Mouse (Mus musculus) megakaryocyte, embryonic 14.5 days (primary cell): ENCODE data around the gene Ttll3. TPM values are rescaled to one million over a fixed set of nuclear protein-coding genes. Genes with fewer than 3 reads are reported as not detected.

Source experiments
- H3K27me3 ChIP-seq: replicated peaks from 2 replicates; pipeline ENCODE3; 2012; ENCODE audit warnings: inconsistent platforms
- H3K36me3 ChIP-seq: replicated peaks from 2 replicates; pipeline ENCODE3; 2012; ENCODE audit warnings: low read length, inconsistent platforms, mixed read lengths
- H3K4me1 ChIP-seq: 2 replicates; pipeline ENCODE4 v1.6.1; 2012; ENCODE audit warnings: inconsistent platforms
- H3K4me3 ChIP-seq: replicated peaks from 2 replicates; pipeline ENCODE3; 2012; ENCODE audit warnings: moderate library complexity, mild to moderate bottlenecking, inconsistent platforms
- H3K9me3 ChIP-seq: 2 replicates; pipeline ENCODE4 v1.6.1; 2012; ENCODE audit warnings: inconsistent platforms
- FLI1 ChIP-seq: IDR thresholded peaks from 2 replicates; pipeline ENCODE4 v1.6.1; 2012; ENCODE audit warnings: low read length, inconsistent platforms, mixed read lengths
- GATA1 ChIP-seq: IDR thresholded peaks from 3 replicates; pipeline ENCODE4 v1.6.1; 2012; ENCODE audit warnings: mixed read lengths, low read length, inconsistent platforms, borderline replicate concordance
- polyA plus RNA-seq: library from polyadenylated mRNA; stranded (reverse); fragments of >175 nt; gene quantifications from 2 replicates; pipeline ENCODE4 v1.2.3, GENCODE M21; 2012; ENCODE audit warnings: low replicate concordance; ENCODE audit not compliant: insufficient read depth

The Ttll3 gene
- polyA plus RNA-seq = 28.0 and 63.9 TPM in 2 replicates

GRCm38 (mm10) chr6:113388960-113389359 lies at the start of gene Ttll3:
Gene Ttll3, plus strand, starts transcription at chr6:113389260.
- H3K27me3 ChIP-seq = no peaks in the 10 kb centered on the region
- H3K36me3 ChIP-seq = peaks cover 99% of the 10 kb centered on the region
- peaks cover 43% of the 10 kb centered on the region for H3K4me1 ChIP-seq
- no peak for TF ChIP-seq FLI1
- no peak for TF ChIP-seq GATA1
- H3K4me3 ChIP-seq = no peak within 1 kb of the TSS
- H3K9me3 ChIP-seq = no peaks in the 10 kb centered on the region

DNA sequence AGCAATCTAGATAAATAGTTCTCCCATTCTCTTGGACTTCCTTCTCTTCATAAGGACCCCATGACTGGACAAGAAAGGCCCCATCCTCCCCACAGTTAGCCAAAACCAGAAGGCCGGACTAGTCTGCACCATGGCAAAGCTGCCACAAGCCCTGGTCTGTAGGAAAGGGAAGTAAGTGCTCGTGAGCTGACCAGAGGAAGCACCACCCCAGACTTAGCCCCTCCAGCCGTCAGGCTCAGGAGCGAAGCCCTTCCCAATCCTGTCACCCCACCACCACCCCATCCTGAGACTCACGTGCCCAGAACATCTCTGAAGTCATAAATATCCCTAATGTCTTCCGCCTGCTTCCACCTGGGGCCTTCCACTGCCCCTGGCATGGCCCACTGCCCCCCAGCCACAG lies 47.5 kb upstream of the Ttll3 start:
- H3K4me1 ChIP-seq = peaks cover 71% of the 10 kb centered on the region
- no peaks in the 10 kb centered on the region for H3K9me3 ChIP-seq
- H3K27me3 ChIP-seq = peaks cover 28% of the 10 kb centered on the region
- H3K36me3 ChIP-seq = peaks cover 43% of the 10 kb centered on the region
- TF ChIP-seq GATA1 (no peak), FLI1 (no peak)
- peak overlapping the region; percentile 51 for H3K4me3 ChIP-seq

GRCm38 (mm10) chr6:113342297-113342696 lies 46.8 kb upstream of the Ttll3 start:
- H3K36me3 ChIP-seq = peaks cover 37% of the 10 kb centered on the region
- H3K4me1 ChIP-seq = peaks cover 67% of the 10 kb centered on the region
- H3K4me3 ChIP-seq = peak overlapping the region; percentile 62
- H3K9me3 ChIP-seq = no peaks in the 10 kb centered on the region
- H3K27me3 ChIP-seq = peaks cover 28% of the 10 kb centered on the region
- TF ChIP-seq GATA1 (no peak), FLI1 (no peak)

- H3K27me3 ChIP-seq = peaks cover 28% of the 10 kb centered on the region
- H3K4me3 ChIP-seq = peak within 1 kb of the TSS; percentile 90
- TF ChIP-seq GATA1 (no peak), FLI1 (no peak)
These were observed 45.6 kb upstream of the Ttll3 start, which contains the start of gene Camk1 for GRCm38 (mm10) chr6:113343177-113344092. Gene Camk1, minus strand, starts transcription at chr6:113343984.

DNA sequence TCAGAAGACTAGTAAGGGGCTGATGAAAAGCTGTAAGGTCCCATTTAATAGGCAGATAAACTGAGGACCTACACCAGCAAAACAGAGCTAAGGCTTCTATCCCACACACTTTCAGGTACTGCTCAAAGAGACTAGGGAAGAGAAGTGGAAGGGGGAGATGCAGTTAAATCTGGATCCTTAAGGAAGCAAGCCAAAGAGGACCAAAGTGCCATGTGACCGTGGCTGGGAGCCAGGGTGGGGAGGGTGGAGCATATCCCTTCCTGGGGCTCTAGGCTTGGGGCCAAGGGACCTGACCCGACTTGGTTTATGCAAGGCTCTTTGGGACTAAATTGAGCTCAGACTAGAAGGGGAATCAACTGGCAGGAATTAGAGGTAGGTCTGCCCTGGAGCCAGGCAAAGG lies 44.7 kb upstream of the Ttll3 start:
- H3K27me3 ChIP-seq = peaks cover 26% of the 10 kb centered on the region
- no peaks in the 10 kb centered on the region for H3K9me3 ChIP-seq
- peaks cover 55% of the 10 kb centered on the region for H3K4me1 ChIP-seq
- TF ChIP-seq GATA1 (no peak), FLI1 (no peak)
- peaks cover 17% of the 10 kb centered on the region for H3K36me3 ChIP-seq
- no peak overlapping the region for H3K4me3 ChIP-seq

More at GRCm38 (mm10) chr6:113343177-113344092, 45.6 kb upstream of the Ttll3 start, which contains the start of gene Camk1:
- Histone ChIP-seq H3K36me3 (peaks cover 26% of the 10 kb centered on the region), H3K4me1 (peaks cover 59% of the 10 kb centered on the region), H3K9me3 (no peaks in the 10 kb centered on the region)

GRCm38 (mm10) chr6:113346897-113347296 lies 42.2 kb upstream of the Ttll3 start:
- Histone ChIP-seq H3K9me3 (no peaks in the 10 kb centered on the region), H3K27me3 (peaks cover 23% of the 10 kb centered on the region), H3K36me3 (no peaks in the 10 kb centered on the region), H3K4me1 (peaks cover 38% of the 10 kb centered on the region), H3K4me3 (no peak overlapping the region)
- TF ChIP-seq FLI1 (no peak), GATA1 (no peak)

- Histone ChIP-seq H3K4me3 (no peak overlapping the region), H3K36me3 (no peaks in the 10 kb centered on the region), H3K27me3 (peaks cover 4% of the 10 kb centered on the region), H3K4me1 (peaks cover 18% of the 10 kb centered on the region), H3K9me3 (no peaks in the 10 kb centered on the region)
- no peak for TF ChIP-seq FLI1
- no peak for TF ChIP-seq GATA1
These were observed 38.5 kb upstream of the Ttll3 start for GRCm38 (mm10) chr6:113350538-113350937.

DNA sequence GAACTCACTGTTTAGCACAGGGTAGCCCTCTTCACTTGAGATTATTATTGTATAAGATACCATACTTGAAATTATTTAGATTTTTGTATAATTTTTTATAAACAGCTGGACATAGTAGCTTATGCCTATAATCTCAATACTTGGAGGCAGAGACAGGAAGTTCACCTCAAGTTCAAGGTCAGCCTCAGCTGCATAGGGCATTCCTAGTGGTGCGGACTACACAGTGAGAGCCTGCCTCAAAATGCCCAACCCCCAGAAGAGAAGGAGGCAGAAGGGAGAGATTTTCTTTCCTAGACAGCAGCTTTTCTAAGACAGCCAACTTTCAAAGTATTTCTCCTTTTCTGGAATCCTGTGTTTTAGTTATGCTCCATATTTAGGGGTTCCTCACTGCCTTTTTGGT lies 37.9 kb upstream of the Ttll3 start:
- Histone ChIP-seq H3K4me1 (peaks cover 21% of the 10 kb centered on the region), H3K4me3 (no peak overlapping the region), H3K27me3 (peaks cover 4% of the 10 kb centered on the region), H3K36me3 (no peaks in the 10 kb centered on the region), H3K9me3 (no peaks in the 10 kb centered on the region)
- TF ChIP-seq FLI1 (no peak), GATA1 (no peak)

GRCm38 (mm10) chr6:113351653-113352052 lies 37.4 kb upstream of the Ttll3 start:
- TF ChIP-seq GATA1 = no peak
- no peak for TF ChIP-seq FLI1
- Histone ChIP-seq H3K9me3 (no peaks in the 10 kb centered on the region), H3K27me3 (peaks cover 4% of the 10 kb centered on the region), H3K4me3 (no peak overlapping the region), H3K36me3 (no peaks in the 10 kb centered on the region), H3K4me1 (peaks cover 21% of the 10 kb centered on the region)

GRCm38 (mm10) chr6:113352820-113353219 lies 36.2 kb upstream of the Ttll3 start:
- H3K9me3 ChIP-seq = no peaks in the 10 kb centered on the region
- peaks cover 21% of the 10 kb centered on the region for H3K4me1 ChIP-seq
- no peak for TF ChIP-seq FLI1
- no peak for TF ChIP-seq GATA1
- H3K36me3 ChIP-seq = no peaks in the 10 kb centered on the region
- peaks cover 6% of the 10 kb centered on the region for H3K27me3 ChIP-seq
- H3K4me3 ChIP-seq = no peak overlapping the region

DNA sequence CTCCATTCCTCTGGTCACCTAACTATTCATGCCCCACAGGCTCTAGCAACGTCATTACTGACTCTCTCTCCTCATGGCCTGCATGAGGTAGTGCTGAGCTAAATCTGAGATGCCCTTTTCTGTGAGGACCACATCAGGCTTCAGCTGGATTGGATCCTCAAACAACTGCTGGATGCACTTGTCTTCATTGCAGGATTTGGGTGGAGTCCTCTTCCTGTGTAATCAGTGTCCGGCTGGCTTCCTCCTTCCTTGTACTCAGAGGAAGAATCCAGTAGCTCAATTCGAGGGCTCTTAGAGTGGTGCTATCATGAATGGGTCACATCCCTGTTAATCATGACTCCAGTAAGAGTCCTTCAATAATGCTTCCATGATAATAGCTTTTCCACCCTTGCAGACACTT lies 35.4 kb upstream of the Ttll3 start:
- H3K4me3 ChIP-seq = no peak overlapping the region
- no peaks in the 10 kb centered on the region for H3K36me3 ChIP-seq
- no peak for TF ChIP-seq GATA1
- TF ChIP-seq FLI1 = no peak
- H3K9me3 ChIP-seq = no peaks in the 10 kb centered on the region
- H3K4me1 ChIP-seq = peaks cover 21% of the 10 kb centered on the region
- peaks cover 10% of the 10 kb centered on the region for H3K27me3 ChIP-seq
